Mouse (Mus musculus) ES-E14 (cell line): ENCODE results near the gene Syf2.

Source experiments
- CHD2 ChIP-seq: IDR thresholded peaks from 2 replicates; pipeline ENCODE4 v1.6.1; 2014; ENCODE audit warnings: mild to moderate bottlenecking, low read depth, low read length, inconsistent platforms
- HCFC1 ChIP-seq: IDR thresholded peaks from 2 replicates; pipeline ENCODE4 v1.6.1; 2012; ENCODE audit warnings: low read length, inconsistent platforms, borderline replicate concordance; ENCODE audit not compliant: insufficient read depth
- MAFK ChIP-seq: IDR thresholded peaks from 2 replicates; pipeline ENCODE4 v1.6.1; 2014; ENCODE audit warnings: mild to moderate bottlenecking, low read depth, low read length, inconsistent platforms; ENCODE audit not compliant: insufficient read depth
- ZC3H11A ChIP-seq: IDR thresholded peaks from 2 replicates; pipeline ENCODE4 v1.6.1; 2012; ENCODE audit warnings: low read depth, mild to moderate bottlenecking, inconsistent platforms, low read length, borderline replicate concordance
- ZNF384 ChIP-seq: IDR thresholded peaks from 2 replicates; pipeline ENCODE4 v1.6.1; 2012; ENCODE audit warnings: low read depth, low read length, inconsistent platforms

DNA sequence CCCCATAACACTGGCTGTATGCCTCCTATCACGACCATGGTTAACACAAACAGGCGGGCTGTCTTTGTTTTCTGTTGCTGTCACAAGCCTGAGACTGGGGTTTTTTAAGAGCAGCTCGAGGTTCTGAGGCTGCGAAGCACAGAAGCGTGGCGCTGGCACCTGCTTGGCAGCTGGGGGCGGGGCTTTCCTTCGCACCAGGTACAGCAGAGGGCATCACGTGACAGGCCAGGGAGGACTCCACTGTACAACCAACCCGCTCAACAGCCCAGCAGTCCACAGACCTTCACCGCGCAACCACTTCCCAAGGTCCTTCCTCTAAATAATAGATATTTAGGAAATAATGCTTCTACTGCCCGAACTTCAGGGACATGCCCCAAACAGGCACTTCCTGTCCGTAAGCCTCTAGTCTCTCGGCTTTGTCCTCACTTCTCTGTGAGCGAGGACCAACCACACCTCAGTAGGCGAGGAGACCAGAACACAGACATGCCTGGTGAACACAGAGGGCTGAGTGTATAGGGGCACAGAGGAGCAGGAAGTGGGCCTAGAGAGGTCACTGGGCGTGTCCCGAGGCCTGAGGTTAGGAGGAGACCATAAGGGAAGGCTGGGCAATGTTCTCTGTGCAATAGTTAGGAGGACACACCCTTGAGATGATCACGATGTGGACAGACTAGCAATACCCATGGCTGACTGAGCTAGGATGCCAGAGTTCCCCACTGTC, 37.3 kb downstream of the Syf2 start:
- TF ChIP-seq CHD2: no peak
- TF ChIP-seq HCFC1: no peak
- TF ChIP-seq ZNF384: no peak
- no peak for TF ChIP-seq MAFK
- no peak for TF ChIP-seq ZC3H11A
